Mouse (Mus musculus) G1E (cell line): ENCODE data around the gene Ncapg2.

ENCODE experiments used
- CTCF ChIP-seq: IDR thresholded peaks from 2 replicates; pipeline ENCODE4 v1.5.1; 2012; ENCODE audit warnings: low read depth, low read length, inconsistent platforms, mixed read lengths
- GATA1 ChIP-seq: IDR thresholded peaks from 2 replicates; pipeline ENCODE4 v1.6.1; 2012; ENCODE audit warnings: borderline replicate concordance, low read length, inconsistent platforms, mixed read lengths
- POLR2AphosphoS5 ChIP-seq: IDR thresholded peaks from 2 replicates; pipeline ENCODE4 v1.6.1; 2012; ENCODE audit warnings: low read depth, low read length, inconsistent platforms; ENCODE audit not compliant: insufficient replicate concordance

DNA sequence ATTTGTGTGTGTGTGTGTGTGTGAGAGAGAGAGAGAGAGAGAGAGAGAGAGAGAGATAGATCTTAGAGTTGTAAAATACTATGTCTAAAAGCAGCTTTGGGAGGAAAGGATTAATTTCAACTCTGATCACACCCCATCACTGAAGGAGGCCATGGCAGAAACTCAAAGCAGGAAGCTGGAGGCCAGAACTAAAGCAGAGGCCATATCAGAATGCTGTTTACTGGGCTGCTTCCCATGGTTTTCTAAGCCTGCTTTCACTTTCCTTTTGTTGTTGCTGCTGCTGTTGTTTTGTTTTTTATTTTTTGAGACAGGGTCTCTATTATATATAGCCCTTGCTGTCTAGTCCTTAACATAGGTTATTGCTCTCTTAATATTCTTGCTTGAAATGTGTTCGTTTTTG, 11.3 kb downstream of the Ncapg2 start:
- TF ChIP-seq CTCF (no peak), GATA1 (no peak), POLR2AphosphoS5 (no peak)
